Mouse (Mus musculus): ENCODE measurements around the gene P2ry6.

DNA sequence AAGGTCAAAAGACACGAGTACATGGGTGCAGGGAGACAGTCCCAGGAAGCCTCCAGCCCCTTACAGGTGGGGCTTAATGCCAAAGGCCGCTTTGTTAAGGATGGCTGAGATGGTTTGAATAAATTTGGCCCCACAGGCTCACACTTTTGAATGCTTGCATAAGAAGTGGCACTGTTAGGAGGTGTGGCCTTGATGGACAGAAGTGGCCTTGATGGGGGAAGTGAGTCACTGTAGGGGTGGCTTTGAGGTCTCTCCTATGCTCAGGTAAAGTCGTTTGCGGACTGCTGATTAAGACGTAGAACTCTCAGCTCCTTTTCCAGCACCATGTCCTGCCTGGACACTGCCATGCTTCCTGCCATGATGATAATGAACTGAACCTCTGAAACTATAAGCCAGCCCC, 76.6 kb downstream of the P2ry6 start:
- TF ChIP-seq CTCF (IDR thresholded peaks at IDR 0.05; ENCODE audit: insufficient read depth, low read length) (no peak), POLR2A (IDR thresholded peaks at IDR 0.05; ENCODE audit: borderline replicate concordance, extremely low read depth, low read depth, low read length) (no peak)
